Mouse (Mus musculus) heart, adult 11 months (tissue): ENCODE results near the gene Bcat2.

Experiments
- DNase-seq: peaks from one replicate; pipeline ENCODE4 v3.0.0; 2022

Gene Bcat2

DNA sequence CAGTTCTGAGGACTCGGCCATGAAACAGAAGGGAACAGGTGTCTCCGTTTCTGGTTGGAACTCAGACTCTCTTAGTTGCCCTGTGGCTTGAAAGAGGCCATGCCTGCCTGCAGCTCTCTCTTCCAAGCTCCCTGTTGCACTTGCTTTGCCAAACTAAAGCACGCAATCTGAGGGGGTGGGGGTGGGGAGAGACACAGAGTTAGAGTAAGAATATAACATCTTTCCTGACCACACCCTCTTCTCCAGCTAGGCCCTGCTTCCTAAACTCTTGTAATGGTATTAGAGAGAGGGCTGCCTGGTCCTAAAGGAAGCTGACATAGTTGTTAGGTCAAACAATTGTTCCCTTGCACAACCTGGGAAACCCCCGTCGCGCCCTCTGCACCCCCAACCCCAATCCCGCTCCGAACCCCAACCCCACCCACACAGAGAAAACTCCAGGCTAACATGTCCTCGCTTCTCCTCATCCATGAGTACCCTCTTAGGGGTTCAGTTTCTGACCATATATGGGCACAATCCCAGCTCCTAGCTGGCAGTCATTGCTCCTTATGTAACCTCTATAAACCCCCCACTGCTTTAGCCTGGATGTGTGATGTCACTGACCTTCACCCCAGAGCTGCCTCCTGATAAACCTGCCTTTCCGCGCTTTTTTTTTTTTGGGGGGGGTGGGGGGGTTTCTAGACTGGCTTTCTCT lies 19.0 kb upstream of the Bcat2 start:
- DNase-seq: no peak

DNA sequence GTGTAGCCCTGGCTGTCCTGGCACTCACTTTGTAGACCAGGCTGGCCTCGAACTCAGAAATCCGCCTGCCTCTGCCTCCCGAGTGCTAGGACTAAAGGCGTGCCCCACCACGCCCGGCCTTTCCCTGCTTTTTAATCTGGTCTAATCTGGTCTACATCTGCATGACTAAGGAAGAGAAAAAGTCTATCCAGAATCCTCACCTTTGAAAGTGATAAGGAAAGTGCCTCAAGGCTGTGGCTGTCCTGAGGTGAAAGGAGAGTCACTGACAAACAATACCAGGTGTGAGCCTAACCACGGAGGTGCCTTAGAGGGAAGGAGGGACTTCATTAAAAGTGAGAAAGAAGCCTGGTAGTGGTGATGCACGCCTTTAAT lies 18.5 kb upstream of the Bcat2 start:
- DNase-seq: no peak

DNA sequence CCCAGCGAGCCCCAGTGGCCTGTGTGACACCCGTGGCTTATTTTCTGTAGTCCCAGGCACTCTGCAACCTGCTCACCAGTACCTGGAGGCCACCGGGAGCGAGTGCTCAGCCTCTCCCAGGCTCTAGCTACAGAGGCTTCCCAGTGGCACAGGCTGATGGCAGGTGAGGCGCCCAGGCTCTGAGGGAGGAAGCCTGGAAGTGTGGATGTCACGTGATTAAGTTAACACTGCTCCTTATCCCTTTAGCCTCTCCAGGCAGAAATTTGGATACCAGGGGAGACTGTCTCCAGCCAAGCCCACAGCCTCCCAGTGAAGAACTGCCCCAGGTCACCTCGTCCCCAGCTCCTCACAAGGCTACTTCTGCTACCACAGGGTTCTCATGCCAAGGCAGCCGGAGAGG lies 16.4 kb upstream of the Bcat2 start:
- no peak for DNase-seq

GRCm38 (mm10) chr7:45553990-45554389 lies 16.0 kb upstream of the Bcat2 start:
- no peak for DNase-seq

- no peak for DNase-seq
Observed at GRCm38 (mm10) chr7:45554744-45555143, 15.2 kb upstream of the Bcat2 start, which contains the start of gene Hsd17b14. Gene Hsd17b14 (plus strand): TSS chr7:45554893.

DNA sequence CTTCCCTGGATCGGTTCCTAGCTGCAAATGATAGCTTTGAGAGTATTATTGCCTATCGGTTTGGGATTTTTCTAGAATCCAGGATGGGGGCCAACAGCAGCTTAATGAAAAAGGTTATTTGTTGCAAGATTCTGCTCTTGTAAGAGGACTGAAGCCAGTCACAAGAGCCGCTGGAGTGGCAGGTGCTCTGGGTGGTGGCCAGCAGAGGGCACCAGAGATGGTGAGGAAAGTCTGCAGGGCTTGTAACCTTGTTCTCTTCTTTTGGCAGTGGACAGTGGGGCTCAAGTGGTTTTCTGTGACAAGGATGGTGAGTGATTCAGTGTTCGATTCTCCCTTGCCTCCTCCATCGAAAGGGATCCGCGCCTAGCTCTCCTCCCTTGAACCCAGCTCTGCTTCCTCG lies 14.2 kb upstream of the Bcat2 start:
- DNase-seq: peak; percentile 94

DNA sequence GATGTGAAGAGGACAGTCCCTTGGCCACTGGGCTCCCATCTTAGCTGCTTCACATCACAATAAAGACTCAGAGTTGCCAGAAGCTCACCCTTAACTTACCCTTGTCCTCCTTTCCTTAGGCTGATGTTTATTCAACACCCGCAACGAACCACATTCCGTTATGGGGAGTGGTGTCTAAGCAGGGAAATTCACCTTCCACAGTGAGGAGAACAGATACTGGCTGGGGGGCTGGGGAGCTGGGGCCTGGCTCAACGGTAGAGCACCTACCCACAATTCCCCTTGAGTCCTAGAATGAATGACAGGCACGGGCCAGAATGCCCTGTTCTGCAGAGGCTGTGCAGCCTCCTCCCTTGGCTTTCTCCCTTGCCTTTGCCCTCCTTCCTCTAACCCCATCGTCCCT lies 11.0 kb upstream of the Bcat2 start:
- DNase-seq: no peak

DNA sequence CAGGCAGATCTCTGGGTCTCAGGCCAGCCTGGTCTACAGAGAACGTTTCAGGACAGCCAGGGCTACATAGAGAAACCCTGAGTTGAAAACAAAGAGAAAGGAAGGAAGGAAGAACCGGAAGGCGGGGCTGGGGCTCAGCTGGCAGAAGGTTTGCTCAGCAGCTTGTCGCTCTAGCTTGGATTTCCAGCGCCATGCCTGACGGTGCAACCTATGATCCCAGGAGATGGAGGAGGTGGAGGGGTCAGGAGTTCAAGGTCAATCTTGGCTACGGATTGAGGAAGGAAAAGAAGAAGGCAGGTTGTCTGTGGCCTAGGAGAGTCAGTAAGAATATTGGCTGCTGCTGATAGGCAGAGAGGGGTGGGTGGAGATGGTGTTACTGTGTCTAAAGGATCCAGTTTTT lies 9.7 kb upstream of the Bcat2 start:
- no peak for DNase-seq

- peak; percentile 97 for DNase-seq
Observed at GRCm38 (mm10) chr7:45560843-45561623, 8.9 kb upstream of the Bcat2 start.

DNA sequence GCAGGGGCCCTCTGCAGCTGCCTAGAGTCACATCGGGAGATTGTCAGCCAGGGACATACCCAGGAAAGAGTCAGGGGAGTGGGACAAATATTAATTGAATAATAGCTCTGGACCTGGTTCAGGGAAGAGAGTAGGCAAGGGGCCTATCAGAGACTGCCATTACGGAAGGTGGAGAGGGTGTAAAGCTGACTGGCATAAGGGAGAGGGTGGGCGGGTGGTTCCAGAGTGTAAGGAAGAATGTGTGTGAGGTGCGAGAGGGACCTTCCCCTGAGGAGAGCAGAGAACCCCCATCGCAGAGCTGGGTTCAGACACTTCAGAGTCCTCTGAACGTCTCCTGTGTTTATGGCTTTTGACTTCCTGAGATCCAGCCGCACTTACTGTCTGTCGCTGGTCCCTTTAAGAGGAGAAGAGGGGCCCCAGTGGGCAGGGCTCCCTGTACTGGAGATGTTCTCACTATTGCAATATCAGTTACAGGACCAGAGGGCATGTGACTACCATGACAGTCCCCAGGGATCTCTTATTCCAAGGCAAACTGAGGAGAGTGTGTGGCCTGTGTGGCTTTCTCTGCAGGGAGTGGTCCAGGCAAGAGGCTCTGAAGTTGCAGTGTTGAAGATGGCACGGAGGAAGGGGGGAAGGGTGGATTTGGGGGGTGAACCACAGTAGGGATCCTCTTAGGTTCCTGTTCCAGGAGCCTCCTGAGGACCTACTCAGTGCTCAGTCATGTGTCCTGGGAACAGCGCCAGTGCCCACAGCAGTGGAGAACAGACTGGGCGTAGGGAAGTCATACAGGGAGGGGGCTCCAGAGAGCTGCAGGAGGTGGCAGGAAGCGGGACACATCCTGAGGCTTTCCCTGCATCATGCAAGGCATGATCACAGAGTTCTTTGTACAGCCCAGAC lies 8.1 kb upstream of the Bcat2 start:
- peak; percentile 92 for DNase-seq

- no peak for DNase-seq
Observed at GRCm38 (mm10) chr7:45564811-45565210, 5.1 kb upstream of the Bcat2 start.

DNA sequence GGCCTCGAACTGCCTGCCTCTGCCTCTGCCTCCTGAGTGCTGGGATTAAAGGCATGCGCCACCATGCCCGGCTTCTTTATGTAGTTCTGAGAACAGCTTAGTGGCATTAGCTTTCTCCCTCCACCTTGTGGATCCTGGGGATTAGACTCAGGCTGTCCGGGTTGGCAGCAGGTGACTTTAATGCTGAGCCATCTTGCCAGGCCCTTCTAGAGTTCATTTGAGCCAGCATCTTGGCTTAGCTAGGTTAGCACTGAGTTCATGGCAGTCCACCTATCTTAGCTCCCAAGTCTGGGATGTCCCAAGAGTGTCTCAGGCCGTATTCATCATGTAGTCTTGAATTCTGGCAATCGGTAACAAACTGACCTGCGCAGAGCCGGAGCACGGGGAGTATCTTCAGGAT lies 4.5 kb upstream of the Bcat2 start:
- no peak for DNase-seq

DNA sequence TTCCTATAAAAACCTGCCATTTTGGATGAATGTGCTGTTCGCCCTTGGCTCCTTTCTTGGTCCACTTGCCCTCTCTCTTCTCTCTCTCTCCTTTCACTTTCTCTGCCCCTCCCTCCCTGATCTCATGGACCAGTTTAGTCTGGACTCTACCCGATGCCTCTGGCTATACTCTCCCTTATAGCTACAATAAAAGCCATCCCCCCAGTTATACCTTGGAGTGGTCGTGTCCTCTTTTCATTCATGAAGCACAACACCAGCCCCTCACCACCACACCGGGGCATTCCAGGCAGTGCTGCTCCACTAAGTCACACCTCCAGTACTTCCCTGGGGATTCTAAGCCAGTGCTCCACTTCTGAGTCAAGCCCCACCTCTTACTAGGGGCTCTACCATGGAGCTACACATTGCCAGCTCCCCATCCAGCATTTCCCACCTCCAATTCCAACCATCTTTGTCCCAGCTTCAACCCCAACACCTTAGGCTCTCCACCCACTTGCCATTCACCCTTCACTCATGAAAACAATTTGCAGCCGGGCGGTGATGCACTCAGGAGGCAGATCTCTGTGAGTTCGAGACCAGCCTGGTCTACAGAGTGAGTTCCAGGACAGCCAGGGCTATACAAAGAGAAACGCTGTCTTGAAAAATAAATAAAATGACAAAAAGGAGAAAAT lies 2.7 kb upstream of the Bcat2 start:
- DNase-seq: peak; percentile 91

DNA sequence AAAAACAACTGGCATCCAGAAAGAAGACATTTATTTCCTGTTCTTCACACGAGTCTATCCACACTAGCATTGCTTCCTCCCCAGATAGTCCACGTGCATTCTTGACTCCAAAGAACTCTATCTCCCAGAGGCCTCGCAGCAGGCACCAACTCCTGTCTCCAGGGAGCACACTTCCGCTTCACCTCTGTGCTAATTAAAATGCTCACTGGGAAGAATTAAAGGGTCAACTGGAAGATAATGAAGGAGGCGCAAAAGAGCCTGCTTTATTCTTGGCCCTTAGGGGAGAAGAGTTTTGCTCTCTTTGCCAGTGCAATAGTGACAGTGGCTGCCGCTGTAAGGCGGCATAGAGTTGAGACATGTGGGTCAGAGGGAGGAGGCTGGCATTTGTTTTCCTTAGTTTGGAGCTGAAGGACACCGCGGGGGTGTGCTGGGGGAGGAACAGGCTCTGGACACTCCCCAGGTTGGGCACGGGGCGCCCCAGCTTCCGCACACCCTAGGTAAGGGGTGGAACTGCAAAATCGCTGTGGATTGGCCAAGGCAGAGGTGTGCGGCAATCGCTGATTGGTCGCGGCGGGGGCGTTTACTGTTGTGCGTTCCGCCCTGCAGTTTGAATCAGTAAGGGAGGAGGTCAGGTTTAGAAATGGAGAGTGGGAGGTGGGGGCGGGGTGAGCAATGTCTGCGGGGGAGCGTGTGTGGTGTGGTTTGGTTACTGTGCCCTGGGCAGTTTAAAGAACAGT lies 2.0 kb upstream of the Bcat2 start:
- DNase-seq: peak; percentile 100

DNA sequence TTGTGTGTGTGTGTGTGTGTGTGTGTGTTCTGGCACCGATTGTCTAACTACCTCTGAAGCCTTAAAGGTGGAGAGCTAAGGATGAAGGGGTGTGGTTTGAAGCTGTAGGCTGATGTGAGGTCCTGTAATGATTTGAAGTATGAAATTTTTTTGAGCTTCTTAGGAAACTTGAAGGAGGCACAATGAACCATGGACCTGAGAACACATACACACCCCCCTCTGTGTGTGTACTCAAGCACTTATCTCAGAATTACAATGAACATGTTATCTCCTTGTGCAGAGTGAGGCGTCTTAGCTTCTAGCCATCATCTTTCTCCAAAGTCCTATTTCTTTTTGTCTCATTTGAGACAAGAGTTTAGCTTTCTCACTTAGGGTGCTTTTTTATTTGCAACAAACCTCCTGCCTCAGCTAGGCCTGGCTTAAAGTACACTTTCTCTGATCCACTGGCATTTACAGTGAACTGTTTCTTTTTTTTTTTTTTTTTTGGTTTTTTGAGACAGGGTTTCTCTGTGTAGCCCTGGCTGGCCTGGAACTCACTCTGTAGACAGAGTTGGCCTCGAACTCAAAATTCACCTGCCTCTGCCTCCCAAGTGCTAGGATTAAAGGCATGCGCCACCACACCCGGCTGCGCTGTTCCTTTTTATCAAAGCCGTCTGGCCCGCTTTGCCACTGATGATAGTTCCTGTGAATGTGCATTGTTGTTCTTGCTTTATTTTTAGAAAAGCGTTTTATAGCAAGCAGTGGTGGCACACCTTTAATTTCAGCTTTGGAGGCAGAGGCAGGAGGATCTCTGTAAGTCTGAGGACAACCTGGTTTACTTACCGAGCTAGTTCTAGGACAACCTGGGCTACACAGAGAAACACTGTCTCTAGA lies 1.1 kb upstream of the Bcat2 start:
- no peak for DNase-seq

GRCm38 (mm10) chr7:45571966-45572365 lies 2.0 kb downstream of the Bcat2 start:
- no peak for DNase-seq

- DNase-seq: no peak
Observed at GRCm38 (mm10) chr7:45573954-45574353, 4.0 kb downstream of the Bcat2 start.

DNA sequence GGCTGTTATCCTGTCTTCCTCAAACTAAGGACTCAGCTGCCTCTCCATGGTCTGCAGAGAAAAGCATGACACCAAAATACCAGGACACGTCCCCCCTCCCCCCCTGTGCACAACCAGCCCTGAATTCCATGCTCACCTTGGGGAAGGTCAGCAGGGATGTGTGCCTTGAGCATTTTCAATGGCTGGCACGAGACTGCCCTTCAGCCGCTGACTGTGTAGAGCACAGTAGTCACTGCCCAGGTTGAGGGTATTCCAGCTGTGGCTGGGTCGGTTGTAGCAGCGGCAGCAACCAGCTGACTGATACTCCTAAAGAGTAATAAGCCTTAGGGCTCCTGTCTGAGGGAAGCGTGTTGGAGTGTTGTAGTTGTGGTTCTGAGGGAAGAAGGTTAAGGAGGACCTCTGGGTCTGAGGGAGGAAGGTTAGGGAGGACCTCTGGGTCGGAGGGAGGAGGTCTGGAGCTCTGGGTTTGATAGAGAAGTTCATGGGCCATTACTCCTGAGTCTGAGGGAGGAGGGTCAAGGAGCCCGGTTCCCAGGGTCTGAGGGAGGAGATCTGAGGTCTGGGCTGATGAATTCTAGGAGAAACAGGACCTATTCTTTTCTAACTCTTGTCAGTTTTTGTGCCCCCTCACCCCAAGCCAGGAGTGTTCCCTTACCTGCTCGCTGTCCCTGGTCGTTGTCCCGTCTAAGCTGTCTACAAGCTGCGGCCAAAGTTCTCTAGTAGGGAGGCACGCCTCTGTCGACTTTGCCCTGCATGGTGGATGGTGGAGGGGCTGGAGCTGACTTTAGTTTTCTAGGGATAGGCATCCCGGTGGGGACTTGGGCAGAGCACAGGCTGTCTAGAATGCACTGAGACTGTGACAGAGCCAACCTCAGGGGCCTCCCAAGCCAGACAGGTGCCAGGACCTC lies 4.8 kb downstream of the Bcat2 start:
- DNase-seq: peak; percentile 88

DNA sequence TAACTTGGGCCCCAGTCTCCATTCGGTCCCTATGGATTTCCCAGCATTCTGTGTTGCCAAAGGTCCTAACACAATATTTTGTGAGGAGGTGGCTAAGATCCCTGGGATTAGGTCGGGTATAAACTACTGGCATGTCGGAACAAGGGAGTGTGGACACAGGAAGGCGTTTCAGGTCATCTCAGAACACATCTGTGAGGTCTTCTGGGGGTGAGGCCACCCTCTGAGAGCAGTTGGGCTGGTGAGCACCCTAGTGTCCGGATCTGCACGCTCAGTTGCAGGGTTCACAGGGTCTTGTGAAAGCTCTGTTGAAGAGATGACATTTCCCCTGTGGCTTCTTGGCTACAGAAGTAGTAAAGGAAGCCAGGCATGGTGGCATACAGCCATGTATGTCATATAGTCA lies 16.0 kb downstream of the Bcat2 start:
- no peak for DNase-seq
